Mouse (Mus musculus) ZHBTc4 (cell line): ENCODE measurements around the gene Rela.

ENCODE experiments used
- DNase-seq: peaks from one replicate; pipeline ENCODE4 v3.0.0-alpha.2; 2011; ENCODE audit warnings: low read depth, low spot score

The Rela gene

DNA sequence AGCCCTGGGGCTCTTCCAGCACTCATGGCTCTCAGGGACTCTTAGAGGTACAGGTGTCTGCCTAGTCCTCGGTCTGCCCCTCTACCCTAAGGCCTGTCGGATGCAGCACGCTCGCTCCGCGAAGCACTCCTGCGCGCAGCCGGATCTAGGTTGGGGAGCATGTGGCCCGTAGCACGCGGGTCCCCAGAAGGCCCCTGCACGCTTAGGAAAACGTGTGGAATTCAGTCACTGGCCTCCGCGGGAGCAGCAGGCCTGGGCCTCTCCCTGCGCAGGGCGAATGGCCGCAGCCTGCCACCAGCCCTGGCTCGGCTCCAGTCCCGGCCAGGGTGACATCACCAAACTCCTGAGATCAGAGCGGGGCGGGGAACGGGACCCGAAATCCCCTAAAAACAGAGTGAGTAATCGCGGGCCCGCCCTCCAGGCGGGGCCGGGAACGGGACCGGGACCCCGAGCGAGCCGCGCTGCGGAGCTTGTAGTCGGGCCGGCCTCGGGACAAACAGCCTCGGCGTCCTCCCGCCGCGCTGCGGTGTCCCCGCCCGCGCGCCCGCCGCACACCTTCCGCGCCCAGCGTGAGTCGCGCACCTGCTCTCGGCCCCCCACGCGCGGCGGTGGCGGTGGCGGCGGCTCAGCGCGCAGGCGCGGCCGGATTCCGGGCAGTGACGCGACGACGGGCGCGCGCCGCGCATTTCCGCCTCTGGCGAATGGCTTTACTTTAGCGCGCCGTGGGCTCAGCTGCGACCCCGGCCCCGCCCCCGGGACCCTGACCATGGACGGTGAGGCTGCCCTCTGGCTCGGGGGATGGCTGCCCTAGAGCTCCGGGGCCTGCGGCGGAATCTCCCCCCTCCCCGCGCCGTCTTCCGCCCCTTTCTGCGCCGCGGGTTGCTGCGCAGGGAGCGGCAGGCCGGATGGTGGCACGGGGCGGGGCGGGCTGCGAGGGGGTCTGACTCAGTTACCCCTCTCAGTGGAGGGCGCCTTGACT lies at the start of gene Rela:
Rela (plus strand) TSS at position 415 of the 979 bp plus-strand sequence.
- DNase-seq = peak; percentile 82

GRCm38 (mm10) chr19:5589159-5589558 lies 48.1 kb upstream of the Rela start:
- DNase-seq = peak; percentile 24

DNA sequence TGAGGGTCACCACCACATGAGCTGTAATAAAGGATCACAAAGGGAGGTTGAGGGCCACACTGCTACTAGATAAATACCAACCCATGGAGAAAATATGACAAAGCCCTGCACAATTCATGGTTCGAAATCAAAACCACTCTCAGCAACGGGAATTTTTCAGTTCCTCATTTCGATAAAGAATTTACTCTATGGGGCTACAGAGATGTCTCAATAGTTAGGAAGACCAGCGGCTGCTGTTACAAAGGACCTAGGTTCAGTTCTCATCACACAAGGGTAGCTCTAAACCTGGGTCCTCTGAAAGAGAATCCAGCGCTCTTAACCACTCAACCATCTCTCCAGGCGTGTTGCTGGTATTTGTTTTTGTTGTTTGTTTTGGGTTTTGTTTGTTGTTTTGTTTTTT lies 45.4 kb upstream of the Rela start:
- DNase-seq = no peak

GRCm38 (mm10) chr19:5599224-5599623 lies 38.1 kb upstream of the Rela start:
- DNase-seq = no peak

- DNase-seq = peak; percentile 89
Measured at GRCm38 (mm10) chr19:5601752-5602541, 35.3 kb upstream of the Rela start, which contains the start of gene Rnaseh2c. Gene Rnaseh2c, plus strand, starts transcription at chr19:5601873.

GRCm38 (mm10) chr19:5603664-5604063 lies 33.6 kb upstream of the Rela start:
- DNase-seq = no peak

GRCm38 (mm10) chr19:5605126-5605525 lies 32.2 kb upstream of the Rela start:
- DNase-seq = no peak

DNA sequence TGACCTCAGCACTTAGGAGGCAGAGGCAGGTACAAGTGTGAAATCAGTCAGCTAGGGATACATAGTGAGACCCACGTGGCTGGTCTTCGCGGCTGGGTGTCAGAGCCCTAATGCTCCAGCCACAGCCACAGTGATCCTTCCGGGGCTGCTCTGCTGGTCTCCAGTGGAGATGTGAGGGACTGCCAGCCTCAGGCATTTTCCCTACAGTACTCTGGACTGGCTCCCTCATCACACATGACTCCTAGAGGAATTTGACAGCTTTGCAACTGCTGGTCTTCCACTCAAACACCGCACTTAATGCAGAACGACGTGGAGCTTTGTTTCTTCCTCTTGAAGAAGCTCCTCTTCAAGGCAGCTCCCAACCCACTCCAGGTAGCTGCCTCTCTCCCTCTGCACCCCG lies 31.1 kb upstream of the Rela start:
- peak; percentile 48 for DNase-seq

DNA sequence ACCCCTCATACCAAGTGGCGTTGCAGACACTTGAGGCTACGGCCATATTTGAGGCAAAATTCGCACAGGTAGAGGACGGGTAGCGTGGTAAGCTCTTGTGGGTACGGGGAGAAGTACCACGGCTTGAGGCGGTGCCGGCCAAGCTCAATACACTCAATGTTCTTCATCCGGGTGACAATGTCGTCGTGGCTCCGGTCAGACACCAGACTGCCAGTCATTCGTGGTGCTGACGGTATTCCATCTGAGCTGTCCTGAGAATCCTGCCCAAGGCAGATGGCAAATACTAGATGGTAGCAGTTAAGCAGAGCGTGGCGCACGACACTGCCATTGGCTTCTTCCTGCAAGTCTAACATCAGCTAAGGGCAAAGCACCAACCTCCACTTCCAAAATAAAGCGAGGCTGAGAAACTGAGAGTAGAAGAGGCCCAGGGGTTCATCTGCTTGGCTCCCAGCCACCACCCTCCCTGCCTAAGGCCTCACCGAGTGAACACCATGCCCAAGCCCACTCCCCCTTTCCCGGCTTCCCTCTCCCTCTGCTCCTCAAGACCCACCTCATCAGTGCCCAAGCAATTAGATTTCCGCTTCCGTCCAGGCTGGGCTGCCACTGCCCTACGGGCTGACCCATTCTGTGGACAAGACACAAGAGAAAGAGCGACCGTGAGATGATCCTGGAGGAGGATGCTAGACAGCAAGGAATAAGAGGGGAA lies 29.4 kb upstream of the Rela start:
- no peak for DNase-seq

DNA sequence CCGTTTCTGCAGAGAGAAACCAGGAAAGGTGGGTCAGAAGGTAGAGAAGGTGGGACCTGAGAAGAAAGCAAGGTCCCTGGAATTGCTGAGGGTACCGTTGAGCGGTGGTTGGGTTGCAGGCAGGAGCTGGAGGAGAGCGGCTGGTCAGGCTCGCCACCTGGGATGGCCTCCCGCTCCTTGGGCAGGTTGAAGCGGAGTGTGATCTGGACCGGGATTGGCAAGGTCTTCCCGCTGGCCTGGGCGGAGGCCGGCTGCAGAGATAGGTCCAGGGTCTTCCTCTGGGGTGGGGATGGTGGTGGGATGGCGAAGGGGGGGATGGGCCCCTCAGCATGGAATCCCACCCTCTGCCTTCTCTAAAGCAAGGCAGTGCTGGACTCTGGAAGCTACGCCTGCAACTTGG lies 28.6 kb upstream of the Rela start:
- no peak for DNase-seq

DNA sequence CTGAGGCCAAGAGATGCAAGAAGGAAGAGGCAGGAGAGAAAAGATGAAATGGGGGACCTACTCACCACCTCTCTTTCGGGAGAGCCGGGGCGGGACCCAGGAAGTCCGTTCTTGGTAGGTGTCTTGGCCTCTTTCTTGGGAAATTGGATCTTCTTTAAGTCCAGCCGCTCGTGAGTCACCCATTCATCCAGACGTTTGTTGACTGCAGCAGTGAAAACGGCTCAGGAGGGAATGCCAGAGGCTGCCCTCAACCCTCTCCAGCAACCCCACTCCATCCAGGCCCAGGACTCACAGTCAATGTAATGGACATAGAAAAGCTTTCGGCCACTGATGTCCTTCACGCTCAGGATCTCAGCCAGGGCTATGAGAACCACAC lies 28.1 kb upstream of the Rela start:
- no peak for DNase-seq

- DNase-seq = peak; percentile 95
Measured at GRCm38 (mm10) chr19:5609547-5610404, 27.5 kb upstream of the Rela start, which contains the start of gene Kat5. Gene Kat5, minus strand, starts transcription at chr19:5610237.

DNA sequence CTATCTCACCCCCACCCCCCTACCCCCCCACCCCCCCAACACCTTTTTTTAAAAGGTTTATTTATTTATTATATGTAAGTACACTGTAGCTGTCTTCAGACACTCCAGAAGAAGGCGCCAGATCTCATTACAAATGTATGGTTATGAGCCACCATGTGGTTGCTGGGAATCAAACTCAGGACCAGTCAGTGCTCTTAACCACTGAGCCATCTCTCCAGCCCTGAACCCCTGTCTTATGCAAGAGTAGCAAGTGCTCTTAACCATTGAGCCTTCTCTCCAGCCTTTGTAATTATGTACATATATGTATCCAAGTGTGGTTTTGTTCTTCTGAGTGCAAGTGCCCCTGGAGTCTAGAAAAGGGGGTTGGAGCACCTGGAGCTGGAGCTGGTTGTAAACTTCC lies 25.3 kb upstream of the Rela start:
- peak; percentile 35 for DNase-seq

DNA sequence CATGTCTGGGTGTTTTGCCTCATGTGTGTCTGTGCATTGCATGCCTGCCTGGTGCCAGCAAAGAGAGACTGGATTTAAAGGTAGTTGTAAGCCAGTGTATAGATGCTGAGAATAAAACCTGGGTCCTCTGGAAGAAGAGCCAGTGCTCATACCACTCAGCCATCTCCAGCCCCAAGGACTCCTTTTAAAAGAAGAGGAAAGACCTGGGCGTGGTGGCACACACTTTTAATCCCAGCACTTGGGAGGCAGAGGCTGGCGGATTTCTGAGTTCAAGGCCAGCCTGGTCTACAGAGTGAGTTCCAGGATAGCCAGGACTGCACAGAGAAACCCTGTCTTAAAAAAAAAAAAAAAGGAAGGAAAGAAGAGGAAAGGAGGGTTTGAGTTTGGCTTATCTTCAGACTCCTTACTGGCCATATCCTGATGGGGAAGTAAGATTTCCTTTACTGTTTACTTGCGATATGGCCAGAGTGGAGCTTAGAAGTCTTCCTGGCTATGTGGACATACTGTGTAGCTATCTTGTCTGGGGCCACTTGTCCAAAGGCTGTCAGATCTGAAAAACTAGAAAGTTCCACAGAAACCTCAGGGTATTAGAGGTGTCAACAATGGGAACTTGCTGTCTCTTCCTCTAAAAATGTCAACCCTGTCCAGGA lies 24.4 kb upstream of the Rela start:
- DNase-seq = no peak

DNA sequence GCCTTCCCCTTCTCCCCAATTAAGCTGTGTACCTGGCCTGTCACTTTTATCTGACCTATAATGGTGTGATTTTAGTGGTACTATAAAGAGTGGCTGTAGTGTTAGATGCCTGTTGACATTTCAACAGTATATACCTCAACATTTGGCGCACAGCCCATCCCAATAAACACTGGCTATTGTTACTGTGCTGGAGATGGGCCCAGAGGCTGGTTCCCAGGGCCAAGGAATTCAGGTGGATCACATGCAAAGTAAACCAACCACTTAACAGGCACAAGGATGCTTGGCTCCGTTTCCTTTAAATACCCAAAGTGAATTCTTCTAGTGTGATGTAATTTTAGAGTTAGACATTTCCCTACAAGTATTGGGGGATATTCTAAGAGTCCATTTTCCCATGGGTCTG lies 22.3 kb upstream of the Rela start:
- DNase-seq = no peak

DNA sequence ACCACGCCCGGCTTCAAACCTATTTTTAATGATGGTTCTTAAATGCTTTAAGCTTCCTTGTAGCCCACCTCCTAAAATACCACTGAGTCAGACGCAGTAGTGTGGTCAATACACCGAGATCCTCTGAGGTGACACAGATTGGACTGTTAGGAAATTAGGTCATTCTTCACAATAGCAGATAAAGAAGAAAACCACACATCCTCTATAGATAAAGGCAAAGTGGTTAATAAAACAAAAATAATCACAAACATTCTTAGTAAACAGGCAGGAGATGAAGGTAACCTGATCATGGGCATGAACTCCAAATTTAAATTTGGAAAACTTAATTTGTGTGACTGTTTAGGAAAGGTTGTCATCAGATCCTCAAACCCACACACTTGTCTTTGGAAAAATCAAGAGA lies 17.3 kb upstream of the Rela start:
- DNase-seq = no peak

GRCm38 (mm10) chr19:5621884-5622283 lies 15.4 kb upstream of the Rela start:
- no peak for DNase-seq

- no peak for DNase-seq
Measured at GRCm38 (mm10) chr19:5625311-5625710, 12.0 kb upstream of the Rela start.

DNA sequence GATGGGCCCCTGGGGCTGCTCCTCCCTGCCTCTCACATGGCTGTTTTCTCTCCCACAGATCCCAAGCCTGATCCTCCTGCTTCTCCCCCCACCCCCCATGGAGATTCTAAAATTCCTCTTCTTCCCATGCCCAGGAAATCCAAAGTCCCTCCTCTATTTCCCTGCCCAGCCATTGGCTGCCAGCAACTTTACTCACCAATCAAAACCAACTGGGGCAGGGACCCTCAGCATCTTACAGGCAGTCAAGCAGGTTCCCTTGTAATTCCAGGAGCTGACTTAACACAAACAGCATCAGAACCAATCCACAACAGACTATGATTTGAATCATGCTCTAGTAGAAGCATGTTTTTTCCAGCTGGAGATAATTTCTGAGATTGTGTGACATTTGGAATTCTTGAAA lies 7.4 kb upstream of the Rela start:
- peak; percentile 58 for DNase-seq

DNA sequence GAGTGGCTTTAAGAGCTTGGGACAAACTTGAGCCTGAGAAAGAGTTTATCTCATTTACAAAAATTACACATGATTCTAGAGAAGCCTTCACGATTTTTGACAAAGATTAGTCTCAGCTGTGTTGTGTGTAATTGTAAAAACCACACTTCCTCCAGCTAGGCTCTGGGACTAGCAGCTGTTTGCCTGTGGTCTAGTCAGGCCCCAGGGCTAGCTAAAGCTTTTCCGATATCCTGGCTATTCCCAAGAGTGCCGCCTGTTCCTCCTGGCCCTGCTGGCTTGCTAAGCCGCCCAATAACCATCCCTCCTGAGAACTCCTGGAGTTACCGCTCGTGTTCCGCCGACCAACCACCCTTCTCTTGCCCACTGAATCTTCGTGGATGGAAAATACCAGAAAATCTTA lies 5.2 kb upstream of the Rela start:
- no peak for DNase-seq
